Mouse (Mus musculus) adrenal gland, postnatal 14 days (tissue): ENCODE data around the gene Ferd3l. TPM values are rescaled to one million over a fixed set of nuclear protein-coding genes. Genes with fewer than 3 reads are reported as not detected.
A peak's percentile ranks its signal among the peaks of the same experiment; 100 is the strongest.

Experiments
- DNase-seq: peaks from one replicate; pipeline ENCODE4 v3.0.0; 2021; ENCODE audit warnings: mixed read lengths
- long read RNA-seq, 2 experiments: library from polyadenylated mRNA; stranded (forward); transcript quantifications; one replicate each; pipeline ENCODE4 v2.0.0; 2021
- total RNA-seq: library from RNA; stranded (reverse); gene quantifications from 2 replicates; pipeline ENCODE4 v1.2.3, GENCODE M21; 2021

Ferd3l gene
- total RNA-seq: not detected in 2 replicates
- long read RNA-seq, experiment 1: 0 reads
- long read RNA-seq, experiment 2: 0 reads

DNA sequence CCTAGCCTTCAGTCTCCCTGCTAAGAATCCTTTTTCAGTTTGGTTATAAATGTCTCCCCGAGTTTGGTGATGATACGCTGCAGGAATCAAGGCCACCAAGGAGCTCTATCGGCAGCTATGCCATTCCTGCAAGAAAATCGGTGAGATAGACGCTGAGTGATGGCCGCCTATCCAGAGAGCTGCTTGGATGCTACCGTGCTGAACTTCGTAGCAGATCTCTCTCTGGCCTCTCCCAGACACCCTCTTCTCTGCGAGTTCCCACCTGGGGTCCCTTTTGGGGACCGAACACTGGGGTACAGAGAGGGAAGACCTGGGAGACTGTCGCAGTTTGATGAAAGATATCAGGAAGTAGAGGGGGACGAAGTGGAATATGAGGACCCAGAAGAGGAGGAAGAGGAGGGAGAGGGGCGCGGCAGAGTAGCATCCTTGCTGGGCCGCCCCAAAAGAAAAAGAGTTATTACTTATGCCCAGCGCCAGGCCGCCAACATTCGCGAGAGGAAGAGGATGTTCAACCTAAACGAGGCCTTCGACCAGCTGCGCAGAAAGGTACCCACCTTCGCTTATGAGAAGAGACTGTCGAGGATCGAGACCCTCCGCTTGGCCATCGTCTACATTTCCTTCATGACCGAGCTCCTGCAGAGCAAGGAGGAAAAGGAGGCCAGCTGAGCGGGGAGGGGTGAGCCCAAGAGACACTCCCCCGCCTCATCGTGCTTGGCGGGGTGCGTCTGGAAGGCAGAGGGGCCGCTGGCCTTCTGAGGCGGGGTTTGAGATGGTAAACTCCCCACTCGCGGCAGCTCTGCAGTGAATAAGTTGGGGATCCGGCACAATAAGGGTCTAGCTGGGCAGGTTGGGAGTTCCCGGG lies at the start of gene Ferd3l:
Gene Ferd3l (plus strand): TSS at position 95 of the 862 bp plus-strand sequence.
- no peak for DNase-seq

- DNase-seq: peak; percentile 51
Measured at GRCm38 (mm10) chr12:33893956-33894355, 34.3 kb upstream of the Ferd3l start.

DNA sequence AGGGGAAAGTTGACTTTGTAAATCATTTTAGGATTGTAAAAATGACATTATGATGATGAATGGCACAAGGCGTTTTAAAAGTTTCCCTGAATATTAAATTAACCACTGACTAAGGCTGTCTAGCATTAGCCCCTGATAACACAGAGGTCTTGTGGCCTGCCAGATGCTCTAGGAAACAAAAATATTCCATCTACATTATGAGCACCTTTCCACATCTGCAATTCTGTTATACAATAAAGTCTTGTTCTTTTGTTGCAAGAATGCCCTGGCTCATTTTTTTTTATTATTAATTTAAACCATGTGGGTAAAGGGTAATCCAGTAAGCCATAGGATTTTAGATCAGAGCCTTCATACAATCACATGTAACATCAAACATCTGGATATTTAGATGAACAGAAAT lies 33.6 kb upstream of the Ferd3l start:
- no peak for DNase-seq

GRCm38 (mm10) chr12:33926751-33927150 lies 1.5 kb upstream of the Ferd3l start:
- no peak for DNase-seq

DNA sequence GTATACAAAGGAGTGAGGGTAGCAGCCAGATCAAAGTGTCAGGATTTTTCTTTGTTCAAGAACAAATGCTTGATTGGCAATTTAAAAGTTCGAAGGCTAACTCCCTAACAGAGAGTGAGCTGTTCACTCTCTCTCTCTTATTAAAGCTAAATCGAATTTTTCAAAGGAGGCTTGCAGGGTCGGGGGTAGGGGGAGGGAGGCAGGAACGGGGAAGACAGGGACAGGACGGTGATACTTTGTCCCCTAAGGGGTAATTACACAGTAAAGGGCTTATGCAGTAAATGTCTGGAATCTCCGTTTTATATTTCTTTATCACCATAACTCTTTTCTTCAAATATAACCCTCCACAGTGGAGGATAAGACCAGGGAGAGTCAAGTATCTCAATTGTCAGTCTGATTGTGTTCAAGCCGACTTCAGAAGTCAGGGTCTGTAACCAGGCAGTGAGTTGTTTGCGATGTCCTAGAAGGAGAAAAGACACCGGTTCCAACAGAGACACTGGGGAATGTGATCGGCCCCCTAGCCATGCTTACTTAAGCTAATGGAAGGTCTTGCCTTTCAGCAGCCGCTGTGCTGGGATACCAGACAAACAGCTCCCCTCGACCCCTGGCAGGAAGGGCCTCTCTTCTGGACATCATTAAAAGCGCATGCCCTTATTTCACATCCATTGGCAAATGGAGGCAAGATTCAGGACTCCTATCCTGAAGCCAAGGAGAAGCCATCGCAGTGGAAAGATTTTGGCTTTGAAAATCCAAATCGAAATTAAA lies 709 bp upstream of the Ferd3l start:
- no peak for DNase-seq

DNA sequence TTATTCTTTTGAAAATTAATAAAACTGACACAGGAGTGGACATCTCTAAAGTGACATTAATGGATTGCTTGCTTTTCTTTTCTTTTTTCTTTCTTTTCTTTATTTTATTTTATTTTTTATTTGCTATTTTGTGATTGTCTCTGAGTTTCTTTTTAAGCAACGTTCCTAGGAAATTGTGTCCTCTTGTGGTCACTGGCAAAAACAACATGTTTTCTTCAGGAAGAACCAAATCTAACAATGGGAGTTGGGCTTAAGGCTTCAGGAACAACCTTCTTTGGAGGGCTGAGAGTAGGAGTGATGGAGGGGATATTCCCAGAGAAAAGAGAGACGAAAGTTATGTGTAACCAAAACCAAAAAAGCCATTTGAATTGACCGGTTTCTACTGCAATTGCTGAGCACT lies 24.6 kb downstream of the Ferd3l start:
- DNase-seq: no peak

DNA sequence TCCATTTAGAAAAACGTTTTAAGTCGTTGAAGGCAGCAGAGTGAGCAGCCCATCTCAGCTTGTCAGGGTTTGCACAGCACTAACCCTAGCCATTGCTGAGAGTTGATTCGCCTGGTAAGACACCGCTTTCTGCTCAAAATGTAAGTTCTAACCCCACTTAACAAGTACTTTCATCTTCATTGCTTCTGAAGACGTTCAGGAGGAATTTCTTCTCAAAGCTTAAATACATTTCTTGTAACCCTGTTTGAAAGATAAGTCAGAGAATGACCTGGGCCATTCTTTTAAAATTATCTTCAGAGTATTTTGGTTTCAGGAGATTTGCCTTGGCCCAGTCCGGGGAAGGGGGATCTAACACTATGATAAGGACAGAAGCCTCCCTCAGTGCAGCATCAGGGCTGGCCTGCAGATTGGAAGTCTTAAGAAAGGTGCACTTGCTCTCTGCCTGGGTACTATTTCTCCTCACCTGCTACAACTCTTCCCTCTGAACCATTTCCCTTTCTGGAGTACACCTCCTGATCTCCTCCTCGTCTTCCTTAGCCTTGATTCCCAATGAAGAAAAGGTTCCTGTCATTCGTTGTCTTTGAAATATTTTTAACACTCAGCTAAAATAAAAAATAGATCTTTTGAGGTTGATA lies 26.8 kb downstream of the Ferd3l start:
- DNase-seq: no peak

- DNase-seq: peak; percentile 31
Measured at GRCm38 (mm10) chr12:33955606-33956295, 27.5 kb downstream of the Ferd3l start.

DNA sequence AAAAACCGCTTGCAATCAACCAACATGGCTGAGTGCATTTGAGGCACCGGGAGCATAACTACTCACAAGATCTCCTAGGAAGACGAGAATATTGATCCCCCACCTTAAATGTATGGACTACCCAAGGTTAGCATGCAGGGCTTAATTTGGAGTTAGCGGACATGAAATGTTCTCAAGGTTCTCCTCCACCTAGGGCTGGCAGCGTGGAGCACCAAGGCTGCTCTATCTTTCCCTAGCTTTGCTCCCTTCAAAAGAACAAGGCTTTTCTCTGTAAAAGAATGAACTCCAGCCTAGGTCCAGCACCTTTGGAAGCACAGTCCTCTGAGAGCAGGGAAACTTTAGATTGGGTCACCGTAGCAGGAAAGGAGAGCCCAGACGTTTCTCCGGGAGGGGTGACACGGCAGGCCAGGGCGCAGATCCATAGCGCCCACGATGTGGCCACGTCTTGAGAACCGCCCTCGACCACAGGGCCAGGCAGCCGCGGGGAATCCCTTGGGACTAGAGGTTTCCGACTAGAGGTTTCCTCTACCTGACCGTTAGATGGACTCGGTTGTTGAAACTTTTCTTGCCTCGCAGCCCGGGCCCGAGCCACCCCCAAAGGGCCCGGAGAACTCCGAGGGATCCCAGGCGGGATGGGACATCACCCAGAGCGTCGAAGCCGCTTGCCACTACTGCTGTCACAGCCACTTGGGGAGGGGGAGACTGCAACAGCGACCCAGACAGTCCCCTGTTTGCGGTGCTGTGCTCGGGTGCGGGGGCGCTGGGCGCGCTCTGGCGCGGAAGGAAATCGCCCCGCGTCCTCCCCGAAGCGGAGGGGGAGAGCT lies 28.6 kb downstream of the Ferd3l start:
- peak; percentile 38 for DNase-seq

- peak; percentile 74 for DNase-seq
Measured at GRCm38 (mm10) chr12:33957400-33958240, 29.4 kb downstream of the Ferd3l start, which contains the start of gene Twist1. Twist1 (plus strand) TSS chr12:33957671.

GRCm38 (mm10) chr12:33958241-33959194 lies 30.3 kb downstream of the Ferd3l start:
- peak; percentile 36 for DNase-seq

GRCm38 (mm10) chr12:33959206-33959605 lies 31.0 kb downstream of the Ferd3l start:
- no peak for DNase-seq

- no peak for DNase-seq
Measured at GRCm38 (mm10) chr12:33959846-33960245, 31.6 kb downstream of the Ferd3l start.

GRCm38 (mm10) chr12:33961013-33961412 lies 32.8 kb downstream of the Ferd3l start:
- no peak for DNase-seq

GRCm38 (mm10) chr12:33962118-33962772 lies 34.0 kb downstream of the Ferd3l start:
- DNase-seq: no peak

- no peak for DNase-seq
Measured at GRCm38 (mm10) chr12:33962773-33963130, 34.5 kb downstream of the Ferd3l start.

GRCm38 (mm10) chr12:33963671-33964369 lies 35.6 kb downstream of the Ferd3l start:
- no peak for DNase-seq

DNA sequence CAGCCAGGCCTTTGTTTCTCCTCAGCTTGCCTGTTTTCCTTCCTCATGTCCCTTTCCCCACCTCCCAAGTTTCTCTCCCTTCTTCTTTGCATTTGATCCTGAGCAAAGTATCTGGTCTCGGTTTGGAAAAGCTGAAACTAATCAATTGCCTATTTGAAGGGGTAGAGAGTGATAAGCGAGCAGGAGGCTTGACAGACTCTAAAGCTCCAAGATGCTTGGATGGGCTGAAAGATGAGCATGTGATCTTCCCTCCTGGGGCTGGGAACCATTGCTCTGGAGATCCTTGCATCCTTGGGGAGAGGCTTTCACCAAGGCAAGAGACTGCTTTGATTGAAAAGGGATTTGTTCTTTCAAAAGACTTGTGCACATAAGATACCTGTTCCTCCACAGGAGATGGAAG lies 36.2 kb downstream of the Ferd3l start:
- no peak for DNase-seq
